Mouse (Mus musculus) myocyte (in vitro differentiated cells): ENCODE results near the gene Htt.

Experiments
- MYOD1 ChIP-seq, 3 experiments: IDR thresholded peaks; one replicate each; pipeline ENCODE4 v1.6.1; 2011; ENCODE audit warnings: control low read depth in 2 of 3, low read depth in 2 of 3, mild to moderate bottlenecking in 2 of 3, moderate library complexity in 1 of 3; ENCODE audit not compliant: insufficient read length in 2 of 3, control insufficient read depth in 1 of 3
- POLR2A ChIP-seq: IDR thresholded peaks from one replicate; pipeline ENCODE4 v1.6.1; 2011; ENCODE audit warnings: low read depth, mild to moderate bottlenecking, control low read depth, moderate library complexity; ENCODE audit not compliant: insufficient read length

GRCm38 (mm10) chr5:34927648-34928047, 166.1 kb downstream of the Htt start:
- no peak for TF ChIP-seq MYOD1 (IDR thresholded peaks at IDR 0.05; ENCODE audit: control insufficient read depth in 1 of 3, insufficient read length in 2 of 3, low read depth in 2 of 3)
- TF ChIP-seq POLR2A = no peak
